Mouse (Mus musculus) lung, embryonic 14.5 days (tissue): ENCODE measurements around the gene Fbxw8. TPM values are rescaled to one million over a fixed set of nuclear protein-coding genes. Genes with fewer than 3 reads are reported as not detected.

Experiments
- ATAC-seq: fragments of 200-750 bp; cut with Nextera tagmentation; 2 replicates; pipeline ENCODE4 v1.8.0; 2017; ENCODE audit warnings: mild to moderate bottlenecking, moderate TSS enrichment, moderate library complexity; ENCODE audit not compliant: insufficient read depth
- DNase-seq: peaks from one replicate; pipeline ENCODE4 v3.0.0-alpha.2; 2015
- H3K27ac ChIP-seq: fragments of 300-500 bp; sonication (generic); 2 replicates; pipeline ENCODE4 v1.5.1; 2014; ENCODE audit warnings: low read depth, mild to moderate bottlenecking, moderate library complexity
- H3K27me3 ChIP-seq: fragments of 300-500 bp; sonication (generic); 2 replicates; pipeline ENCODE4 v1.6.1; 2014; ENCODE audit warnings: low read length, control low read depth; ENCODE audit not compliant: insufficient read depth
- H3K36me3 ChIP-seq: fragments of 300-500 bp; sonication (generic); 2 replicates; pipeline ENCODE4 v1.6.1; 2014; ENCODE audit warnings: control low read depth; ENCODE audit not compliant: insufficient read depth
- H3K4me1 ChIP-seq: fragments of 300-500 bp; sonication (generic); 2 replicates; pipeline ENCODE4 v1.6.1; 2014; ENCODE audit warnings: antibody characterized with exemption, control low read depth; ENCODE audit not compliant: insufficient read depth
- H3K4me2 ChIP-seq: fragments of 300-500 bp; sonication (generic); 2 replicates; pipeline ENCODE4 v1.6.1; 2014; ENCODE audit warnings: mild to moderate bottlenecking
- H3K4me3 ChIP-seq: fragments of 300-500 bp; sonication (generic); 2 replicates; pipeline ENCODE4 v1.5.1; 2014; ENCODE audit warnings: low read depth, low read length
- H3K9ac ChIP-seq: fragments of 300-500 bp; sonication (generic); 2 replicates; pipeline ENCODE4 v1.6.1; 2014
- H3K9me3 ChIP-seq: fragments of 300-500 bp; sonication (generic); 2 replicates; pipeline ENCODE4 v1.6.1; 2016; ENCODE audit warnings: low read depth, low read length, control low read depth
- CTCF ChIP-seq: IDR thresholded peaks from 2 replicates; pipeline ENCODE4 v1.5.1; 2016; ENCODE audit warnings: antibody characterized with exemption, low read depth
- WGBS: fragments of 180-500 bp; shearing (Covaris S2); extraction: QIAGEN DNeasy Blood & Tissue Kit; methylation state at CpG from one replicate; pipeline ENCODE4 v1.1.7; 2014; 5-methylcytosine and 5-hydroxymethylcytosine counted together
- polyA plus RNA-seq: library from polyadenylated mRNA; unstranded; fragments of >200 nt; fragmentation: Nextera tagmentation; extraction: Ambion mirVana; gene quantifications from 2 replicates; pipeline ENCODE4 v1.2.1, GENCODE M21; 2014

Gene Fbxw8
- polyA plus RNA-seq, 1 experiment from 2014 or later = 31.3 TPM

DNA sequence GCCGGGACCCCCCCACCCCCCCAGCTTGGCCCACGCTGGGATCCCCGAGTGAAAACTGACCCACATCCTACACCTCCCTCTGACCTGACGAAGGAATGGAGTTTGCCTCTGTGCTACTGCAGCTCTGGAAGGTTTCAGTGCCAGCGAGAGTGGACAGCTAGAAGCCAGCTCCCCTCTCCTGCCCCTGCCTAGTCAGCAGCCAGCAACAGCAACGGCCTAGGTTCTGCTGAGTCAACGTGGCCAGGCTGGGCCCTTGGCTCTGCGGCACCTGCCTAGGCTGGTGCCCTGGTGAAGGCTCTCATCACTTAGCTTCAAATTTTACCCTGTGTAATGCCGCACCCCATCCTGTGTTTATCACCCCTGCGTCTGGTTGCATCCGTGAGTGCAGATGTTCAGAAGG, 135.4 kb downstream of the Fbxw8 start:
- Histone ChIP-seq H3K4me2 (no peak overlapping the region), H3K4me1 (no peaks in the 10 kb centered on the region), H3K4me3 (no peak overlapping the region), H3K9me3 (no peaks in the 10 kb centered on the region), H3K27me3 (0 out of 2 replicates have a peak, but pooled peaks cover 3% of the 10 kb centered on the region), H3K27ac (no peak overlapping the region), H3K9ac (no peak overlapping the region), H3K36me3 (no peaks in the 10 kb centered on the region)
- WGBS = 55% methylated on average over 11 of the region's 11 CpGs
- no peak for TF ChIP-seq CTCF
- ATAC-seq (no peak), DNase-seq (no peak)

DNA sequence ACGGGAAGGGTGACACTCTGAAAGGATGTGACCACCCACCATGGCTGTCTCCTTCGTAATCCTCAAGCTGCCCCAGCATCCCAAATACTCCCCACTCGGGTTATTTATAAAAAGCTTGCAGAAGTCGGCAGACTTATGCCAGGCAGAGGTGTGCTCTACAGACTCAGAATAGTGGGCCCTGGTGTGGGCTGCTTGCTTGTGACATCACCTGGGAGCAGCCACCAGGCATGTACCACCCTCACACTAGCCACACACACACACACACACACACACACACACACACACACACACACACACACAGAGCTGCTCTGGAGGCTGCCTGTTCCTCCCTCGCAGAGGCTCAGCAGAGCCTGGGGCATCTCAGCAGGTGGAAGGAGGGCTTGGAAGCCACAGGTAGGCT, 137.7 kb downstream of the Fbxw8 start:
- ATAC-seq = no peak
- H3K9ac ChIP-seq = no peak overlapping the region
- 55% methylated on average over 5 of the region's 5 CpGs for WGBS

DNA sequence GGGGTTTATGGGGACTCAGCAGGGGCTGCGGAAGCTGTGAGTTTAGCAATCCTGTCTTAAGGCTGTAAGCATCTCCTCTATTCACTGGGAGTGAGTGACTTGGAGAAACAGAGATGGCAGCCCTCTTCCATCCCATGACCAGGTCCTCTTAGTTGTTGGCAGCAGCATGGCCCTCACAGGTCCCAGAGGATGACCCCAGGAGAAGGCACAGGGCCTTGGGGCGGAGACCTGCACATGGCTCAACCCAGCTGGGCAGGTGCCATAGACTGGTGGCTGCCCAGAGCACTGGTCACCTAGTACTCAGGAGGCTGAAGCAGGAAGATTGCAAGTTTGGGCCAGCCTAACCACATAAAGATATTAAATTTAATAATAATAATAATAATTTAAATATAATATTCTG, 139.6 kb downstream of the Fbxw8 start:
- Histone ChIP-seq H3K27me3 (0 out of 2 replicates have a peak, but pooled peaks cover 3% of the 10 kb centered on the region), H3K4me3 (no peak overlapping the region), H3K36me3 (peaks cover 3% of the 10 kb centered on the region; the same call in 1 of the 2 replicates), H3K9ac (no peak overlapping the region), H3K27ac (no peak overlapping the region), H3K9me3 (no peaks in the 10 kb centered on the region), H3K4me2 (no peak overlapping the region), H3K4me1 (no peaks in the 10 kb centered on the region)
- ATAC-seq = no peak
- 78% methylated on average over 2 of the region's 2 CpGs for whole genome bisulfite sequencing
- no peak for DNase-seq
- TF ChIP-seq CTCF = no peak

More for the DNA sequence above, 137.7 kb downstream of the Fbxw8 start:
- DNase-seq = no peak
- Histone ChIP-seq H3K36me3 (no peaks in the 10 kb centered on the region), H3K27ac (no peak overlapping the region), H3K4me3 (no peak overlapping the region), H3K4me2 (no peak overlapping the region), H3K4me1 (no peaks in the 10 kb centered on the region), H3K27me3 (0 out of 2 replicates have a peak, but pooled peaks cover 3% of the 10 kb centered on the region), H3K9me3 (no peaks in the 10 kb centered on the region)
- no peak for TF ChIP-seq CTCF

DNA sequence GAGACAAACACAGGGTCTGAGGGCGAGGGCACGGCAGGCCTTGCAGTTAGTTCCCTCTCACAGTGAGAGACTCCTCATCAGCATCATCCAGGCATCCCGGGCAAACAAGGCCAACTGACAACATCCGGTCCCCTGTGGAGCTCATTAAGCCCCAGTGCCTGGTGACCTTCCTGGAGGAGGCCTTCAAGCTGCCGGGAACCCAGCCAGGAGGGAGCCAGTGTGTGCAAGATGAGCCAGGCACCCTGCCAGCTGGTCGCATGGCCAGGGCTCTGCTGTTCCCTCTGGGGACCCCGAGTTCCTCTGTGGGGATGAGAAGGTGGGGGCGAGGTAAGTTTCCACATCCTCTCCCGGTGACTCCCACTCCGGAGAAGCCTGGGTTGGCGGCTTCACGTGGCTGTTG, 140.2 kb downstream of the Fbxw8 start:
- Histone ChIP-seq H3K36me3 (peaks cover 8% of the 10 kb centered on the region), H3K27ac (no peak overlapping the region), H3K9ac (no peak overlapping the region), H3K9me3 (no peaks in the 10 kb centered on the region), H3K4me1 (no peaks in the 10 kb centered on the region), H3K27me3 (0 out of 2 replicates have a peak, but pooled peaks cover 3% of the 10 kb centered on the region), H3K4me3 (no peak overlapping the region), H3K4me2 (no peak overlapping the region)
- no peak for TF ChIP-seq CTCF
- DNase-seq (peak; percentile 69), ATAC-seq (peak; percentile 28; the same call in 1 of the 2 replicates)
- WGBS = 21% methylated on average over 12 of the region's 12 CpGs

Other genes starting within 250 kb of the Fbxw8 start
- gene Fbxo21, start 178.7 kb downstream of the Fbxw8 start, polyA plus RNA-seq = 61.5 and 64.3 TPM in 2 replicates
- gene Tesc, start 127.7 kb downstream of the Fbxw8 start, polyA plus RNA-seq = 5.3 and 5.6 TPM in 2 replicates
- 0.04 TPM in 1 of 2 replicates, not detected in the other for gene Hrk, start 9.2 kb upstream of the Fbxw8 start, polyA plus RNA-seq
- gene Rnft2, start 89.7 kb upstream of the Fbxw8 start, polyA plus RNA-seq = 3.0 and 3.4 TPM in 2 replicates
- 9.7 and 9.9 TPM in 2 replicates for gene 2410131K14Rik, start 89.8 kb upstream of the Fbxw8 start, polyA plus RNA-seq